Mouse (Mus musculus): ENCODE results near the gene Pyroxd2.

DNA sequence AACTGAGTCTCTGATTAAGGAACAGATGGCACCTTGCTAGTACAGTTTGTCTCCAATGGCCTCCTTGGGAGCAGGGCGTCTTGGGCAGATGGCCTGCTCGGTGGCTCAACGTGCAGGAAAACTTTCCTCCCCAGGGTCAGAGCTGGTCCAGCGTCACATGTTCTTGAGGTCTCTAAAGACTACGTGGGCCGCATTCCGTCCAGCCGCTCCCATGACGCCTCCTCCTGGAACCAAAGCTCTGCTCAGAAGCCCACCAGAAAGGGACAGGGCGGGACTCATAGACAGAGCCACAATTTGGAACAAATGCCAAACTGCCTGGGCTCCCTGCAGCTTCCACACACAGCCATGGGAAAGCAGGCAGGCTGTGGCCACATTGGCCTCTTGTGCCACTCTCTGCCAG, 25.8 kb downstream of the Pyroxd2 start:
- TF ChIP-seq CTCF (IDR thresholded peaks at IDR 0.05; ENCODE audit: control insufficient read depth, insufficient read depth, insufficient replicate concordance, low read depth, low read length) (no peak), POLR2A (IDR thresholded peaks at IDR 0.05; ENCODE audit: control insufficient read depth, low read depth, low read length) (no peak)

All from testis, adult 2 months (tissue).